Mouse (Mus musculus): Measurements from ENCODE around the gene Fam110a.

Gene Fam110a

DNA sequence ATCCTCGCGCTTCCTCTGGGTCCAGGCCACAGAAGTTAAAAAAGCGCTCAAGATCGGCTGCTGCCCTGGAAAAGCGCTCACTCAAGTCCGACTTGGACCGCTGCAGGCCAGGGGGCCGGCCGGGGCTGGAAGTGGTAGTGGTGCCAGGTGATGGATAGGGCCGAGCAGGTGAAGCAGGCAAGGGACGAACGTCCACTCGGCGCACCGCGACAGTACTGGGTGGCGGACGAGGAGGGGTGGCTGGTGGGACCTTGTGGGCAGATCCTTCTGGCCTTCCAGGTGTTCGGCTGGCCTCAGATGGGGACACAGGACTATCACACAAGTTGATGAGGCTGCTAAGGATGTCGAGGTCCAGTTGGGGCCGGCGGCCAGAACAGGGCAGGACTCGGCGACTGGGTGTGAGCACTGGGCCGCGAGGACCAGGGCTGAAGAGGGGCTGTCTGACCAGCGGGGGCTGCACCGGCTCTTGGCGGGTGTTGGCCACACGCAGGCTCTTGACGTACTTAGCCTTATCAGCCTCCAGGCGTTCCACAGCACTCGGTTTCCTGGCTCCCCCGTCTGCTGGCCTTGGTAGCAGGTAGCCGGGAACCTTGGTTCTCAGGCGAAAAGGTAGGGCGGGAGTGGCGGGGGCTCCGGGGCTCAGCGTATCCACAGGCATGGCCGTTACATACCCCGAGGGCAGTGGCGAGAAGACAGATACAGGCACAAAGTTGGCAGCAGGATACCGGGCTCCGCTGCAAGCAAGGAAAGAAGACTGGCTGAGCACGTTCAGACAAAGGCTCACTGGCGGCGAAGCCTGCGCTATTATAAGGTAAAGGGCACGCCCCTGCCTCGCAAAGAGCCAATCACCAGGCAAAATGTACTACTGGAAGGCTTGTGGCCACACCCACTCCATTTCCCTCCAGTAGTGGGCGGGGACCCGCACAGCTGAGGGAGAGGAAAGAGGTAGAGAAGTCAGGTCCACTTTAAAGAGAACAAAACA lies 9.5 kb downstream of the Fam110a start:
- peak; percentile 82 to 90 for DNase-seq

DNA sequence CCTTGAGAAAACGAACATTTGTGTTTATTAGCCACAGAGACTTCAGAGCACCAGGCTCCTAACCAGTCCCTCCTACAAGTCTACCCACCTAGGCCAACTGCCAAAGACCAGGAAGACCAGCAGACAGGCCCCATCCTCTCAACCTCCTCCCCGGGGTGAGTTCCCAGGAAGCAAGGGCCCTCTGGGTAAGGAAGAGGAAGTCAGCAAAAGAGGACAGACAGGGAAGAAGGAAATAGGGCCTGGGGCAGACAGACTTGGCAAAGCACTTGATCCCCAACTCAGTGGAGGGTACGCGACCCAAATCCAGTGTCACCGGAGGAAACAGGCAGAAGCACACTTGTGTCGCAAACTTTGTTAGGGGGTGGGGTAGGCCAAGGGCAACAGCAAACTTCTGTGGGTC lies 10.6 kb downstream of the Fam110a start:
- DNase-seq: no peak

DNA sequence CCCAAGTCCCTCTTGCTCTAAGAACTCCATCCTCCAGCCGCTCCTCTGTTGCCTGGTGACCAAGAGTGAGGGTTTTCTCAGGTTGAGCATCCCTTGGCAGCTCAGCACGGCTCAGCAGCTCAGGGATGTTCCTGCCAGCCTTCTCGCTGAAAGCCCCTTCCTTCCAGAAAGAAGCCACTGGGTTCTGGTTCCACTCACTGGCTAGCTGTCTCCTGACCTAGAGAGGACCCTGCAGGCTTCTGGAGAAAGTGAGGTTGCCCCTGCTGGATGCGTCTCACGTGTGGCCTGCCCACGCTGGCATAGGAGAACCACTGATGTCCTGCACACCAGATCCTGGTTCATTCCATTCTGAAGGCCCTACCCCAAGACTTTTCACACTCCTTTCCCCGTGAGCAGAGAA lies 11.0 kb downstream of the Fam110a start:
- DNase-seq: no peak

DNA sequence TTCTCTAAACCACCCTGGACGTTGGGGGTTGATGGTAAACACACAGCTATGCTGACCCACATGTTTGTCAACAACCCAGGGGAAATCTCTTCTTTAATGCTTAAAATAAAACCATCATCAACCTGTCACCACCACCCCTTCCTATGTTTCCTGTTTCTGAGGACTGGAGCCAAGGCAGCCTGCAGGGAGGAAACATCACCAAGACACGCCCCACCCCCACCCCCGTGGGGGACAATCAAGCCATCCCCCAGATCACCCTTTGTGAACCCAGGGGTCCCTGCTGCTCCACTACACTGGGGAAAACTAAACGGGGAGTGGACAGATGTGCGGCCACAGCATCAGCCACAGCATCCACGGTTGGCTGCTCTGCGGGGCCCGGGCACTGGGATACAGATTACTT lies 11.6 kb downstream of the Fam110a start:
- DNase-seq: no peak

DNA sequence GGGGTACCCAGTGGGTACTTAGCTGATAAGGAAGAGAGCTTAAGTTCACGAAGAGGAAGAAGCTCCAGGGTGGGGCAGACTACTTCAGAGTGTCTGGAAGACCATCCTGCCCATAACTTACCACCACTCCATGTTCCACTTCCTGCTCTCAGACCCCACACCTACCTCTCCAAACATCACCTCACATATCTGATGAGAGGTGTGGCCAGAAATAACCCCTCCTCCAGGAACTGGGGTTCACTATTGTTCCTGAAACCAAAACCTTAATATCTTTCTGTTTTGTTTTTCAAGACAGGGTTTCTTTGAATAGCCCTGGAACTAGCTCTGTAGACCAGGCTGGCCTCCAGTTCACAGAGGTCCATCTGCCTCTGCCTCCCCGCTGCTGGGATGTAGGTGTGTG lies 12.2 kb downstream of the Fam110a start:
- DNase-seq: no peak

DNA sequence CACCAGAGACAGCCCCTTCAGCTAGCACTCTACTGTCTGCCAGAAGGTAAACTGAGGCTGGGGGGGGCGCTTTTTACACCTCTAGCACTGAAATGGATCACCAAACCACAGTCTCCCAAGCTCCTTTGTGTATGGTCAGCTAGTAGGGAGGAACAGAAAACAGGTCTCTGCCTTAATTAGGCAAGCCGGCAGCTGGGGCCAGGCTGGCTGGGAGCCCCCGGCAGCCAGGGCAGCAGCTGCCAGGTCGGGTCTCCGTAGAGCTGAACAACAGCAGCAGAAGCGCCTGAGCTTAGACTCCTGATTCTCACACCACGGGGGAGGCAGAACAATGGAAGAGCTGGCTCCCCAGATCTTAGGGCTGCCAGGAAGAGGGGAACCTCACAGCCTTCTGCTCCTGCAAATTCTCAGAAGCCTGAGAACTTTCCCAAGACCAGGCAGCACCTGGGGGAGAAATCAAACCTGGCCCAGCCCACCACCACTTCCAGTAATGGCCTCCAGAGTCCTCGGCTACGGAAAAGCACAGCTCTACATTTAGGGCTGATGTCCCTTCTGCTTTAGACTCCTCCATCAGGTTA lies 12.8 kb downstream of the Fam110a start:
- no peak for DNase-seq

DNA sequence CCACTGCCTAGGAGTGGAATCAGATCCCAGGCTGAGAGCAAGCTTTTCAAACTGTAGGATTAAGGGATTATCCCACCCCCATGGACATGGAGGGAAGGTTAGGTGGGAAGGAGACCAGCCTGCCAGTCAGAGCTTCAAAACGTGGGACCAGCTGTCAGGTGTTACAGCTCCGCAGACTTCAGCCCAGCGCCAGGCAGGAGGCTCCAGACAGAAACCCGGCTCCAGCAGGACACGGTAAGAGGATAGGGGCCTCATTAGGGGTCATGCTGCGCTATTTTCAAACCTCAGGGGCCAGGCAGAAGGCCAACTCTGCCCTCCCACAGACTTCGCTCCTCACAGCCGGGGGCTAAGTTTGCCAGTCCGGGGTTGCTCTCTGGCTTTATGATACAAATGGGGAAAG lies 16.0 kb downstream of the Fam110a start:
- DNase-seq: no peak

DNA sequence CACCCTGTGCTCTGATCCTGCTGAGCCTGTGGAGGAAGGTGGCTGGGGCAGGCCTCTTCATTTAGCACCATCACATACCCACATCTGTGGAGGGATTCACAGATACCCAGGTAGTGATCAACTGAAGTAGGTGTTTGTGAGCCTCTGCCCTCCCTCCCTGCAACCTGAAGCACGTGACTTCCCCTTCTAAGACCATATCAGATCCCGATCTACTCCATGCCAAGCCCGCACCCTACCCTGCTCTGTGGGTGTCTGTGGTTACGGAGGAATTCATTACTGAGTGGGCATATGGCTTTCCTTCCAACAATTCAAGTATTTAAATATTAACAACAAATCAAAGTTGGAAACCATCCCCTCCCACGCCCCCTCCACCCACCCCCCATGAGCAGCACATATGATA lies 16.7 kb downstream of the Fam110a start:
- no peak for DNase-seq

DNA sequence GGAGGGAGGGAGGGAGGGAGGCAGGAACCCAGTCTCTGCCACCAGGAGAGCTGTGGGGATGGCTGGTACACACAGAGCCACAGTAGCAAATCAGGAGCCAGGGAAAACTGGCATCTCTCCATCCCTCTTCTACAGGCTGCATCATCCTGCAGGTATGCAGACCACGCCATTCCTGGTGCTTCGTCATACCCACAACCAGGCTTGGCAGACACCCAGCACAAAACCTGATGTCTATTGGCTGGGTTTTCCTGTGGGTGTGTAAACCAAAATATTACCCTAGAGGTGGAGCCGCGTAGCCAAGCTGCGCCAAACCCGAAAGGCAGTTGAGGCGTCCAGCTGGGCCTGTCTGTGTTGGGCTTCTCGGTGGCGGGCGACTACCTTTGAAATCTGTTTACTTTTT lies 17.5 kb downstream of the Fam110a start:
- no peak for DNase-seq

DNA sequence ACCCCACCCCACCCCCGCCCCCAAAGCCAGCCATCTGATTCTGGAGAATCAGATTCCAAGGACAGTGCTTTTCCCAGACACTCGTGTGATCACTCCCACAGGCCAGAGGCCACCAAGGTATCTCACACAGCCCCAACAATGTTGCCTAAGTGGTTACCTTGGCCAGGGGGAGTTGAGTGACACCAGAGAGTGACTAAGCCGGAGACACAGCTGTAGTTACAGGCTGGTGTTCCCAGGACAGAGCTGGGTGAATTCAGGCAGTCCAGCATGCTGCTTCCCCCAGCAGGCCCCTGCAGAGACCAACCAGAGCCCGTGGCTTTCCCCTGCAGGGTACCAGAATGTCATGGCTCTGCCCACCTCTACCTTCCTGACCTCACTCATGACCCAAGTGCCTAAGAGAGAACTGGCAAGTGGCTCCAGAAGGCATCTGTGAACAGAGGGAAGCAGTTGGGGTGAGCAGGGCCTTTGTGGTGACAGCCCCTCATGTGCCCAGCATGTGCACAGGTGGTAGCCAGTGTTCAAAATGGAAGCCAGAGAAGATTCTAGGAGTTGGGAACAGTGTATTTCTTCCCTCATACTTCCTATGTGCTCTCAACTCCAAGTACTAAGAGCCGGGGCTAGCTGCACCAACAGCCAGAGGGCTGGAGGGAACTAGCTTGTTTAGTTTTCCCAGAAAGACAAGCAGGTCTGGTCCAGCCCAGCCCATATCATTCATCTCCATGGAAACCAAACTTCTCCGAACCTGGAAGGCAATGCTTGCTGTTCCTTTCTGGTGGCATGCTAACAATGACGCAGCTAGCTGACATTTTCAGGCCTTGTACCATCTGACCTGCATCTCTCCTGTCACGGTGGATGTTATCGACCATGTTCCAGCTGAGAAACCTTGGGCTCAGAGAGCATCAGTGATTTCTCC lies 18.5 kb downstream of the Fam110a start:
- DNase-seq: no peak

DNA sequence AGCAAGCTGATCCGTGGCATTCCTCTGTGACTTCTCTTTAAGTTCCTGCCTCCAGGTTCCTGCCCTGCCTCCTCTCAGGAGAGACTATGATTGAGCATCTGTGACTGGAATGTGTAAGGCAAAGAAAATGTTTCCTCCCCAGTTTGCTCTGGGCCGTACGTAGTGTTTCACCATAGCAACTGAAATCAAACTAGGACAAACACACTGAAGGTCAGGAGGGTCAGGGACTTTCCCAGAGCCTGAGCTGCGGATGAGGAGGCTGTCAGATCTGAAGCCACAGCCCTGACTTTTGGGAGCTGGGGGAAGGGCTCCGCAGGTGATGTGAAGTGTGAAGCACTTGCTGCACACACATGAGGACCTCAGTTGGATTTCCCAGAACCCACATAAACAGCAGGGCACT lies 20.7 kb downstream of the Fam110a start:
- no peak for DNase-seq

DNA sequence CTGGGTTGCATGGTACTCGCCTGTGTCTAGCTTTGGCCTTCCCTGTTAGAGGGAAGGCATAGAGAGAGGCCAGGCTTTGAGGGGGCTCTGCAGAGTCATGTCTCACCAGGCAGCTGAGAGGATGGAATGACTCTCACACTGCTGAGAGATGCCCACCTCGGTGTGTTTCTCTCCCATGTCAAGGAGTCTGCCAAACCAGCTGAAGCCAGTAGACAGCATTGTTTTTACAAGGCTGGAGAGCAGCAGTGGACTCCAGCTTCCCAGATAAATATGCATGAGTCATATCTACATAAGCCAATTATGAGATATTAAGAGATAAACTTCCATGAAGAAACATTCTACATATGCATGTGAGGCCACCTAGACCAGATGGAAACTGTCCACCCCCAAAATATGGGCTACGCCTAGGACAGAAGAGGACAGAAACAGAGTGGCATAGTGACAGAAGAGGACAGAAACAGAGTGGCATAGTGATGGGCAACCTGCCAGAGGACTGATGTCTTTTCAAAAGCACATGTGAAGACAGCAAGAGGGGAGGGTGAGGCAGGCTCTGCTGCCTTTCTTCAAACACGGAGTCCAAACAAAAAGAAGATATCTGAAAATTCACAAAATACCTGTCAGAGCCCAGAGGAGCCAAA lies 23.4 kb downstream of the Fam110a start:
- DNase-seq: no peak

DNA sequence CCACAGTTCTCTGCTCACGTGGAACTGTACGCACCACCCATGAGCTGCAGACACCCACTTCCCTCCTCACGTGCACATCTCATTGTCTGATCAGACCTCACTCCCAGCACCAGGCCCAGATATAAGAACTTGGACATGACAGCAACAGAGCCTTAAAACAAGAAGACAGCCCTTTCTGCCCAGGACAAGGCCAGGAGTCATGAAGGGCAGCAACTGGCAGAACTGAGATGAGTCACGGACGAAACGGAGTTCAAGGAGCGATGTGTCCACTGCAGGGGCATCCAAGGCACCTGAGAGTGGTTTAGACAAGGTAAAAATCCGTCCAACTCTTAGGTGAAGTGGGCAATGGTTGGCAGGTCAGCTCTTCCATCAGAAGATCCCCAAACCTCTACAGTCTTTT lies 26.4 kb downstream of the Fam110a start:
- no peak for DNase-seq

DNA sequence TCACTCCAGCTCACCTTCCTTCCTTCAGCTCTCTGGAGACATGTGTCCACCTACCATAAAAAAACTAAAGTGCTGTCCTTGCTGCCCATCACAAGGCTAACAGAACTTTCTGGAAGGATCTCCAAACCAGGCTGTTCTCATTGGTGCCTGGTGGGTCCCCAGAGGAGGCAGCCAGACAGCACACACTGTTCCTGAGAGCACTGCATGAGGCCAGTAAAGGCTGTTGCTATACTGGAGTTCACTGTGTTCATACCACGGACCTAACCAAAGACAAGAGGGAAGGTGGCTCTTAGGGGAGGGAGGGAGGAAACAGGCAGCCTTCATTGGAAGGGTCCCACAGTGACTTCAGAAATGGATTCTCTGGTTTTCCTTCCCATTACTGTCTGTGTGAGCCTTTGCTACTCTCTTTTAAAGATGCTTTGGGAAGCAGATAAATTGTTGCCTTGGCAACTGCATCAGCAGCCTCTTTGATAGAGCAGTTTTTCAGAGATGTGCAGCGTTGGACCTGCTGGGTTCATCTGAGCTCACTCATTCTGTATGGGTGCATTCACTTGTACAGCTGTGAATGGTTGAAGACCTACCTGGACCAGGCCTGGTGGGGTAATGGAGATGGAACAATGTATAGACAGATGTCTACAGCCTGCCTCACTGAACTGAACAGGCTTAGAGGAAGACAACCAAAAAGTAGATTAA lies 30.8 kb downstream of the Fam110a start:
- no peak for DNase-seq

DNA sequence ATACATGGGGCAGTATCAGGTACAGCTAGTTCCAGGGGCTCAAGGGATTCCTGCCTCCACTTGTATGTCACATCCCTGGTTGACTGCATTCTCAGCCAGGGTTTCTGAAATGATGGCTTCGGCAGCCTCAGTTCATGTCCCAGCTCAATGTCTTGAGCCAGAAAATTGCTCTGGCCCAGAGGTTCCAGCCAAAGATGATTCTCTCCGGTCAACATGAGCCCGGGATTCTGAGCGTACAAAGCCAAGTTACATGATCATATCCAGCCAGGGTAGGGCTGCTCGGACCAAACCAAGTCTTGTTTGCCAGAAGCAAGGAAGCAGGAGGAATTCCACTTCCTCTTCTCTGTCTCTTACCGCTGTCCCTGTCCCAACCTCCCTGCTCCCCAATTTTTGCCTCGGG lies 31.7 kb downstream of the Fam110a start:
- DNase-seq: no peak

DNA sequence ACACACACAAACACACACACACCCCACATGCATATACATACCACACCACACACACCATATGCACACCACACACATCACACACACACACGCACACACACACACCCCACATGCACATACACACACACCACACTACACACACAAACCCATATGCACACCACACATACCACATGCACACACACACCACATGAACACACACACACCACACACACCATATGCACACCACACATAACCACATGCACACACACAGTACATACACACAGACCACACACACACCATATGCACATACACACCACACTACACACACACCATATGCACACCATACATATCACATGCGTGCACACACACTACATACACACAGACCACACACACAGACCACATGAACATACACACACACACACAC lies 32.4 kb downstream of the Fam110a start:
- DNase-seq: no peak

DNA sequence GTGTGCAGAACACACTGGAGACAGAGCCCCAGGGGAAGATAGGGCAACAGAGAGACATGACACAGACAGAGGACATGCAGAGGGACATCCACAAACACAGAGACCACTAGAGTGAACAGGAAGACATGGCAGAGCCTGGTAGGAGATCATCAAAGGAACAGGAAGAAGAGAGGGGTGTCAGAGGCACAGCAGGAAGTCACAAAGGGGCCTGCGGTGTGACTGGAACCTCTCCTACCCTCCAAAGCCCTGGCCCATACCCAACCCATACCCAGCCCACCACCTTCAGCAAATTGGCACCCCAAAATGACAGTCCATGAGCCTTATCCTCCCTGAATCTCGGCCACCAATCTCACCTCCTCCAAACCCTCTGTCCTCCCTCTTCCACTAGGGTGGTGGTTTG lies 35.9 kb downstream of the Fam110a start:
- DNase-seq: peak; percentile 52 to 58

DNA sequence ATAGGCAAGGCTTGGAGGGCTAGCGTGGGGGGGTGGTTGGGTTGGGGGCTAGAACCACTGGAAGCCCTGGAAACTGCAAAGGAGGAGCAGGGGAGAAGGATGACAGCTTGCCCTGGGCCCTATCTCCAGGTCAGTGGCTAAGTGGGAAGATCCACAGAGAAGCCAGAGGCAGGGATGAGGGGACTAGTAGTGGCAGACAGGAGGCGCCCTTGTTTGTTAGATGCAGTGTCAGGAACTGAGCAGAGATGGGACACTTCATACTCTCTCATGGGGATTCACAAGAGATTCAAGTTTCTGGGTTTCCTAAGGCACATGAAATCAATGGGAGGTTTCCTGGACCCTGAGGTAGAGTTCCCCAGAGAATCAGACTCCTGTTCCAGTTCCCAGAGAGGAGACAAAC lies 38.8 kb downstream of the Fam110a start:
- peak; percentile 24 to 34 for DNase-seq

DNA sequence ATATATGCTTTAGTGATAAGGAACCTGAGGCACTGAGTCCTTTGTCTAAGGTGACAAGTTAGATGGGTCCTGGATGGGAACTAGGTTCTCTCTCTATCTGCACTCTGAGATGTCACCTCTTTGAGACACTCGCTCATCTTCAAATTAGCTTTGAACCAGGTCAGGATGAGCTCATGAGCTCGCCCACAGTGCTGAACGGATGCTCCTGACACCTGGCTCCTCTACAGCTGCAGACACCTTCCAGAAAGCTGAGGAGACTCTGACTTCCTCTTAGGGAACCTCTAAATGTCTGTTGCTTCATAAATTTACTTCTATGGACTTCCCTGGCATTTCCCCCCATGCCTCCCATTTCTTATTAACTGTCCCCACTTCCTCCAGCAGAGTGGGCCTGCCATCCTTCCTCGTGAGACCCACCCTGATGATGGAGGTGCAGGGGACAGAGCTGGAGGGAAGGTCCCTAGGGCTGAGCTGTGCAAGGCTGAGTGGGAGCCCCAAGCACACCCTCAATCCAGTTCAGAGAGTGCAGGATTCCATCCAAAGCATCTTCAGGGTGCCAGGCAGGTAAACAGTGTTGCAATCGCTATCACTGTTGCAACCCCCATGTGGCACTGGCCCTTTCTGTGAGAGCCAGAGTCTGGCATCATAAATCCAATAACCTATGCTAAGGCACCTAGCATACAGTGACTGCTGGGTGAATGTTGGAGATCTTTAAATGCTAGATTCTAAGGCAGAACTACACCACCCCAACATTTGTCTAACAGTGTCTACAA lies 40.2 kb downstream of the Fam110a start:
- peak; percentile 33 to 62 for DNase-seq

DNA sequence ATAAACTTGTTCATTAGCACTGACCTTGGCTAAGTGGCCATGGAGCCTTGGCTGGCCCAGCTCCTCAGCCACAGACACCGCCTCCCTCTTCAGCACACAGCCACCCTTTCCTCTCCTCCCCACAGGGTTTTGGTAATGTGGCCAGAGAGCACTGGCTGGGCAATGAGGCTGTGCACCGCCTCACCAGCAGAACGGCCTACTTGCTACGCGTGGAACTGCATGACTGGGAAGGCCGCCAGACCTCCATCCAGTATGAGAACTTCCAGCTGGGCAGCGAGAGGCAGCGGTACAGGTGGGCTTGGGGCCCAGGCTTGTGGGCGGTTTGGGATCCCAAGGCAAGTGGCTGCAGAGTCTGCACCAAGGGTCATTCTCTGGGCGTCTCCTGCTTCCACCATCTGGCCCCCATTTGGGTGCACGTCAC lies 41.2 kb downstream of the Fam110a start:
- DNase-seq: peak; percentile 7 to 24

DNA sequence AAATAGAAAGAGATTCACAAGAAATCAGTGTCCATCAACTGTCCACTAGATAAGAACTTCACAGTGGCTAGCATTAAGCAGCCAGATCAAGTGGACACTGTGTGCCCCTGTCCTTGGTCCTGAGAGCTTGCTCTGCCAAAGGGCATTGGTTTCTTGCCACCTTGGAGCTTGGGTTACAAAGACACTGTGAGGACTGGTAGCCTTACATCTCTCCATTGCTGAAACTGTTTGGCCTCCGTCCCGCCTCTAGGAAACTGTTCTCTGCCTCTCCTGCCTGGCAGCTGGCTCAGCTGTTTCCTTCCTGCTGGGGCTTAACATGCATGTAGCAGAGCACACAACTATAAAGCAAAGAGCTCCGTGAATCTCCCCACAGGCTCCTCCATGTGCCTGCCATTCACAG lies 42.1 kb downstream of the Fam110a start:
- peak; percentile 36 to 52 for DNase-seq

Data from thymus, postnatal 36 days (tissue).